Mouse (Mus musculus) lung, postnatal 0 days (tissue): ENCODE data around the gene Adgrl3. TPM values are rescaled to one million over a fixed set of nuclear protein-coding genes. Genes with fewer than 3 reads are reported as not detected.

Experiments used
- ATAC-seq: fragments of 200-750 bp; cut with Nextera tagmentation; 2 replicates; pipeline ENCODE4 v1.8.0; 2017; ENCODE audit warnings: moderate library complexity
- DNase-seq: peaks from one replicate; pipeline ENCODE4 v3.0.0-alpha.2; 2016; ENCODE audit warnings: low spot score
- H3K27ac ChIP-seq: fragments of 300-500 bp; sonication (generic); 2 replicates; pipeline ENCODE4 v1.5.1; 2014; ENCODE audit warnings: antibody characterized with exemption, mild to moderate bottlenecking, low read length, mixed read lengths
- H3K27me3 ChIP-seq: fragments of 300-500 bp; sonication (generic); replicated peaks from 2 replicates; pipeline ENCODE4 v1.6.1; 2014; ENCODE audit warnings: low read length, mixed read lengths; ENCODE audit not compliant: insufficient read depth
- H3K36me3 ChIP-seq: fragments of 300-500 bp; sonication (generic); 2 replicates; pipeline ENCODE4 v1.6.1; 2014; ENCODE audit warnings: low read length, mixed read lengths; ENCODE audit not compliant: insufficient read depth
- H3K4me1 ChIP-seq: fragments of 300-500 bp; sonication (generic); 2 replicates; pipeline ENCODE4 v1.6.1; 2014; ENCODE audit warnings: antibody characterized with exemption, low read depth, low read length, mixed read lengths; ENCODE audit not compliant: insufficient read depth
- H3K4me2 ChIP-seq: fragments of 300-500 bp; sonication (generic); replicated peaks from 2 replicates; pipeline ENCODE4 v1.6.1; 2014; ENCODE audit warnings: low read depth, mild to moderate bottlenecking, low read length, moderate library complexity, mixed read lengths
- H3K4me3 ChIP-seq: fragments of 300-500 bp; sonication (generic); 2 replicates; pipeline ENCODE4 v1.5.1; 2014; ENCODE audit warnings: low read depth, low read length
- H3K9ac ChIP-seq: fragments of 300-500 bp; sonication (generic); replicated peaks from 2 replicates; pipeline ENCODE4 v1.6.1; 2014; ENCODE audit warnings: low read depth, mild to moderate bottlenecking
- H3K9me3 ChIP-seq: fragments of 300-500 bp; sonication (generic); 2 replicates; pipeline ENCODE4 v1.6.1; 2016; ENCODE audit warnings: low read length, mixed read lengths
- CTCF ChIP-seq: IDR thresholded peaks from 2 replicates; pipeline ENCODE4 v1.5.1; 2016; ENCODE audit warnings: antibody characterized with exemption, mild to moderate bottlenecking
- EP300 ChIP-seq: IDR thresholded peaks from 2 replicates; pipeline ENCODE4 v1.6.1; 2016; ENCODE audit warnings: antibody characterized with exemption, mild to moderate bottlenecking, control low read depth
- WGBS: fragments of 180-500 bp; shearing (Covaris S2); extraction: QIAGEN DNeasy Blood & Tissue Kit; methylation state at CpG from one replicate; pipeline ENCODE4 v1.1.7; 2014; 5-methylcytosine and 5-hydroxymethylcytosine counted together
- polyA plus RNA-seq: library from polyadenylated mRNA; unstranded; fragments of >200 nt; fragmentation: Nextera tagmentation; extraction: Ambion mirVana; gene quantifications from 2 replicates; pipeline ENCODE4 v1.2.1, GENCODE M21; 2015

Gene Adgrl3
- polyA plus RNA-seq, 1 experiment from 2014 or later: 13.5 TPM

GRCm38 (mm10) chr5:81518720-81519496, 499.0 kb downstream of the Adgrl3 start:
- peak overlapping the region; percentile 23 for H3K4me2 ChIP-seq
- H3K27ac ChIP-seq: no peak overlapping the region; the same call in 1 of the 2 replicates
- no peaks in the 10 kb centered on the region; the same call in 1 of the 2 replicates for H3K4me1 ChIP-seq
- no peak for DNase-seq
- WGBS: 58% methylated on average over 5 of the region's 5 CpGs
- no peaks in the 10 kb centered on the region for H3K9me3 ChIP-seq
- TF ChIP-seq EP300: no peak
- TF ChIP-seq CTCF: no peak
- ATAC-seq: no peak
- H3K36me3 ChIP-seq: no peaks in the 10 kb centered on the region
- H3K9ac ChIP-seq: no peak overlapping the region
- no peak overlapping the region for H3K4me3 ChIP-seq
- H3K27me3 ChIP-seq: no peaks in the 10 kb centered on the region

DNA sequence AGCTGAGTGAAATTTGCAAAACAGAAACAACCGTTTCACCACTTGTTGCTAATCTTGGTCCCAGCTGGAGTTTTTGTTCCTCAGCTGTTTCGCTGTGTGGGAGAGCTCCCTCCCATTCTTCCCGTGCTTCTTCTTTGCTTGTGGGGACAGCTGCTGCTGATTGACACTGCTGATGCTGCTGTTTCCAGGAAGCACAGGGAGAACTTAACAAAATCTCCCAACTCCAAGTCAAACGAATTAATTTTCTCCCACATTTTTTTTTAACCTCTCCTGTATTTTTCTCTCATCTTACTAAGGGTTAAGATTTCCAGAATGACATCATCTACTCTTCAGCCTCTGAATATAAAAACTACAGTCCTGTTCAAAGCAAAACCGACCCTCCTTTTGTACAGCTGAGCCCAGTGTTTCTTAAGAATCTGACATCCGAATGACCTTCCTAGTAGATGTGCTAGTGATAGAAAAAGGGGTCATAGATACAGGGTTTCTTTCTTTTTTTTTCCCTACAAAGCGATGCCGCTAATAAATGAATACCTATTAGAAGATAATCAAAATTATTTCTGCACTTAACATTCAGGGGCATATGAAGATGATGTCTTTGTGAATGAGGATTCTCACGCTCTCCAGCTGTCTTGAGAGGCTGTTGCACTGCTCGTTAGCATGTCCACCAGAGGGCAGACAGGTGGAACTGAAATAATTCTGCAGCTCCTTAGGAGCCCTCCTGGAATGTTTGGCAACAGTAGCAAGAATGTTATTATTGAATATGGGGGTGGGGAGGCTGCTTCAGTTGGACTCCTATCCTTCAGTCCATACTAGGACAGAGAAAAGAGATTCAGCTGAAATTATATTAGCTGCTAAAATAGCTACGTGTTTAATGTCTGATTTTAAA, 499.8 kb downstream of the Adgrl3 start:
- Histone ChIP-seq H3K9ac (no peak overlapping the region), H3K9me3 (no peaks in the 10 kb centered on the region), H3K27me3 (no peaks in the 10 kb centered on the region), H3K4me1 (no peaks in the 10 kb centered on the region; the same call in 1 of the 2 replicates), H3K4me2 (peak overlapping the region; percentile 23), H3K27ac (no peak overlapping the region; the same call in 1 of the 2 replicates), H3K4me3 (peak overlapping the region; percentile 6), H3K36me3 (no peaks in the 10 kb centered on the region)
- TF ChIP-seq CTCF (peak; percentile 78), EP300 (peak; percentile 51; the same call in 1 of the 2 replicates)
- WGBS: 19% methylated on average over 11 of the region's 11 CpGs
- DNase-seq (peak; percentile 80), ATAC-seq (peak; percentile 76)

- H3K27me3 ChIP-seq: no peaks in the 10 kb centered on the region
- no peak overlapping the region for H3K9ac ChIP-seq
- no peak overlapping the region for H3K4me3 ChIP-seq
- TF ChIP-seq CTCF: no peak
- TF ChIP-seq EP300: no peak
- H3K4me2 ChIP-seq: no peak overlapping the region
- WGBS: 55% methylated on average over 4 of the region's 4 CpGs
- DNase-seq: peak; percentile 14
- no peaks in the 10 kb centered on the region for H3K36me3 ChIP-seq
- H3K4me1 ChIP-seq: no peaks in the 10 kb centered on the region; the same call in 1 of the 2 replicates
- no peak overlapping the region for H3K27ac ChIP-seq
- no peak for ATAC-seq
- no peaks in the 10 kb centered on the region for H3K9me3 ChIP-seq
These were observed 502.8 kb downstream of the Adgrl3 start for GRCm38 (mm10) chr5:81522760-81523159.

DNA sequence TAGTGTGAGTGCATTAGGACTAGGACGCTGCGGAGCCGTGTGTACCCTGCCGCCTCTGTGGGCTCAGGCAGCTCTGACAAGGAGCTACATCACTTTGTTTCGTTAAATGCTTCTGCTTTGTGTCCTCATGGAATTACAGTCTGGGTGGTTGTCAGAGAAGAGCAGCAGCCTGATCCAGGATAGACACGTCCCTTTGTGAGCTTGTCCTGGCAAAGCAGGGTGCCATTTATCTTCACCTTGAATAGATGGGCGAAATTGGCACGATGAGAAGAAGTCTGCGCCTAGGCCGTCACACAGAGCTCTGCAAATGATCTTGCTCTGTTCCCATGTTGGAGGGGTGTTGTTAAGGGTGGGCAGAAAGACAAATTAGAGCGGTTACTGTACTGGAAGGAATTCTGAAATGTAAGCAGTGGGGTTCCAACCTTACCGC, 504.6 kb downstream of the Adgrl3 start:
- TF ChIP-seq EP300: no peak
- TF ChIP-seq CTCF: no peak
- Histone ChIP-seq H3K27ac (no peak overlapping the region), H3K36me3 (no peaks in the 10 kb centered on the region), H3K9ac (no peak overlapping the region), H3K27me3 (no peaks in the 10 kb centered on the region), H3K9me3 (no peaks in the 10 kb centered on the region), H3K4me3 (no peak overlapping the region), H3K4me2 (no peak overlapping the region), H3K4me1 (no peaks in the 10 kb centered on the region; the same call in 1 of the 2 replicates)
- ATAC-seq: no peak
- no peak for DNase-seq
- WGBS: 91% methylated on average over 12 of the region's 12 CpGs

GRCm38 (mm10) chr5:81525326-81525725, 505.4 kb downstream of the Adgrl3 start:
- Histone ChIP-seq H3K4me3 (no peak overlapping the region), H3K27ac (no peak overlapping the region), H3K9me3 (no peaks in the 10 kb centered on the region), H3K36me3 (no peaks in the 10 kb centered on the region), H3K9ac (no peak overlapping the region), H3K27me3 (no peaks in the 10 kb centered on the region), H3K4me1 (no peaks in the 10 kb centered on the region), H3K4me2 (no peak overlapping the region)
- TF ChIP-seq EP300 (no peak), CTCF (no peak)
- ATAC-seq (no peak), DNase-seq (no peak)
- 82% methylated on average over 2 of the region's 2 CpGs for WGBS

GRCm38 (mm10) chr5:81531639-81532038, 511.7 kb downstream of the Adgrl3 start:
- Histone ChIP-seq H3K27me3 (no peaks in the 10 kb centered on the region), H3K36me3 (no peaks in the 10 kb centered on the region), H3K9ac (no peak overlapping the region), H3K9me3 (no peaks in the 10 kb centered on the region), H3K27ac (no peak overlapping the region), H3K4me3 (no peak overlapping the region), H3K4me2 (no peak overlapping the region), H3K4me1 (no peaks in the 10 kb centered on the region)
- 71% methylated on average over 4 of the region's 4 CpGs for whole genome bisulfite sequencing
- TF ChIP-seq CTCF: no peak
- TF ChIP-seq EP300: no peak
- ATAC-seq (no peak), DNase-seq (no peak)
